Mouse (Mus musculus) C2C12 (cell line): ENCODE measurements at regions not wholly inside any gene's neighbourhood (a gene's known extent, or its start where the extent isn't known, plus 50 kb on each side); places are given as distances from the start of the nearest gene placed in this dataset.
"Not testable (repeated sequence)": the region's sequence is repeated elsewhere in the genome, so short reads cannot be mapped to it uniquely, and the experiment has no call there.

Experiments
- CTCF ChIP-seq: IDR thresholded peaks from one replicate; pipeline ENCODE4 v1.5.1; 2011; ENCODE audit not compliant: control insufficient read depth, insufficient read depth, insufficient read length
- MYOD1 ChIP-seq: IDR thresholded peaks from one replicate; pipeline ENCODE4 v1.6.1; 2011; ENCODE audit warnings: low read depth; ENCODE audit not compliant: control insufficient read depth, insufficient read length

DNA sequence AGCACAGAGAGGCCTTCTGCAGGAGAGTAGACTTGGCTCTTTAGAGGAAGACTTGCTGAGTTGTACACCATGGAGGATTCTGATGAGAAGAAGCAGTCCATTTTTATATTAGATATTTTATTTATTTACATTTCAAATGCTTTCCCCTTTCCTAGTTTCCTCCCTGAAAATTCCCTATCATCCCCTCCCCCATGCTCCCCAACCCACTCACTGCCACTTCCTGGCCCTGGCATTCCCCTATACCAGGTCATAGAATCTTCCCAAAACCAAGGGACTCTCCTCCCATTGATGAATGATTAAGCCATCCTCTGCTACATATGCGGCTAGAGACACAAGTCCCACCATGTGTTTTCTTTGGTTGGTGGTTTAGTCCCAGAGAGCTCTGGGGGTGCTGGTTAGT lies 85.7 kb upstream of the Gm21119 start:
- not testable (repeated sequence) for TF ChIP-seq CTCF, MYOD1
